Mouse (Mus musculus): Measurements from ENCODE around the gene Carmil2. TPM values are rescaled to one million over a fixed set of nuclear protein-coding genes. Genes with fewer than 3 reads are reported as not detected.

Gene Carmil2
- 43.9 and 47.6 TPM in 2 replicates for polyA plus RNA-seq (2012; rRNA removed)

DNA sequence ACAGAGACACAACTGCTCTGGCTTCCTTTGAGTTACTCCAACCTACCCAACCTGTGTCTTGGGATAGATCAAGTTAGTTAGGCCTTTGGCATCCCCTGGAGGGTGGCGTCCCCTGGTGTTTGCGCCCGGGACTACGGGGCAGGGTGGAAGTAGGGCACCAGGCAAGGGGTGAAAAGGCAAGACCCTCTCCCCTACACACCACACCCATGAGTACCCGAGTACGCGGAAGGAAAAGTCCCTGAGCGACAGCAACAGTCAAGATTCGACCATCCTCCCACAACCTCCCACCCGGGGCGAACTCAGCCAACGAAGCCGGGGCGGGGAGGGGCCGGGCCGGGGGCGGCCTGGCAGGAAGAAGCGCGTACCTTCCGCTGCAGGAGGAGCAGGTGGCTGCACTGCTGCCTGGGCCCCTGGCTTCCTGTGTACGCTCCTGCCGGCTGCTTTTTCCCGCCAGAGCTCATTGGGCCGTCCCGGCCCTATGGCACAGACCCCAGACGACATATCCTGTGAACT lies at the start of gene Carmil2:
Carmil2 (plus strand) TSS at position 479 of the 513 bp plus-strand sequence.
- Histone ChIP-seq H3K4me3 (ENCODE audit: insufficient read depth, low read length) (no peak within 1 kb of the TSS), H3K4me1 (ENCODE audit: control insufficient read depth, insufficient read depth, low read length) (no peaks in the 10 kb centered on the region), H3K27ac (ENCODE audit: insufficient read depth, low read length) (no peak within 1 kb of the TSS)
- peak; percentile 62 for TF ChIP-seq CTCF (IDR thresholded peaks at IDR 0.05; ENCODE audit: extremely low read depth, insufficient read depth, low read length)
- TF ChIP-seq POLR2A (IDR thresholded peaks at IDR 0.05; ENCODE audit: extremely low read depth, insufficient read depth, low read length) = no peak

DNA sequence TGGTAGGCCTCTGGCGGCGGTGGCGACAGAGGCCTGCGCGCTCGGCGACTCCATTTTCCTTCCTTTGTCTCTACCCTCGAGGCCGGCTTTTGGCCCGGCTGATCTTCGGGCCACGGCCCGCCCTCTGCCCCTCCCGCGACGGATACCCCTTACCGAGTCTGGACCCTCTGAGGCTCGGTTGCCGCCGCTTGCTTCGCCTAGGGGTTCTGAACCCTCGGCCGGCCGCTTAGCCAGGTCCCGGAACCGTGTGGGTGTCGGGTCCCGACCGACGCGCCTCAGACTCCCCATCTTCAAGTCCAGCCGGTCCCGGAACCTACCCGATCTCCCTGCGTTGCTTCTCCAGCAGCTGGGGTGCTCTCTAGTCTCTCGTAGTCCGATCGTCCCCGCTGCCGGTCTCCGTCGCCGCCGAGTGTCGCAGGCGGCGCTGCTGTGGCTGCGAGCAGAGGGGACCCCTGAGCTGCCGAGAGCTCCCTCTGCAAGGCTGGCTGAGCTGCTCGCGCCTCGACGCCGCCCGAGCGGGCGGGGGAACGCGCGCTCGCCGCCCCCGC lies 49.0 kb upstream of the Carmil2 start, which contains the start of gene Agrp:
Agrp (minus strand) TSS at position 431 of the 548 bp plus-strand sequence.
- TF ChIP-seq CTCF (IDR thresholded peaks at IDR 0.05; ENCODE audit: extremely low read depth, insufficient read depth, low read length) (no peak), POLR2A (IDR thresholded peaks at IDR 0.05; ENCODE audit: extremely low read depth, insufficient read depth, low read length) (peak; percentile 44; the same call in 1 of the 2 replicates)
- H3K4me1 ChIP-seq (ENCODE audit: control insufficient read depth, insufficient read depth, low read length) = peaks cover 2% of the 10 kb centered on the region

DNA sequence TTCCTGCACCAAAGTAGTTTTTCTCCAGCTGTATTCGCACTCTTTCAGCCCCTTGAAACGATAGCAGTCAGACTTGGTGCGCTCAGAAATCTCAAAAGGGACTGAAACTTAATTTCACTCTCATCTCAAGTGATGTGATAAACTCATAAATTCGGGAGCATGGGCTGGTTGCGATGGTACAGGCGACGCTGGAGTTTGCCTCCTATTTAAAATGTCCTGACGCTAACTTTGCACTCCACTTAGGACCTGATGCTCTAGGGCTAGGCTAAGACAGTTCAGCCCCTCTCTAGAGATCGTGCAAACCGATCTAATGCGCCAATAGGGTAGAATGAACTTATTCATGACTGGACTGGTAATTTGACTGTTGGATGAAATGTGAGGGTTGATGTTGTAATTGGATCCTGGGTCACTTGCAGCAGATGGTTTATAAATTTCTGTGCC lies 48.5 kb upstream of the Carmil2 start:
- Histone ChIP-seq H3K4me1 (ENCODE audit: control insufficient read depth, insufficient read depth, low read length) (peaks cover 2% of the 10 kb centered on the region), H3K4me3 (ENCODE audit: insufficient read depth, low read length) (peak overlapping the region; percentile 90), H3K27ac (ENCODE audit: insufficient read depth, low read length) (peak overlapping the region; percentile 99)
- TF ChIP-seq CTCF (IDR thresholded peaks at IDR 0.05; ENCODE audit: extremely low read depth, insufficient read depth, low read length) = no peak
- TF ChIP-seq POLR2A (IDR thresholded peaks at IDR 0.05; ENCODE audit: extremely low read depth, insufficient read depth, low read length) = no peak

More for the DNA sequence above, 49.0 kb upstream of the Carmil2 start, which contains the start of gene Agrp:
- H3K4me3 ChIP-seq (ENCODE audit: insufficient read depth, low read length) = peak within 1 kb of the TSS; percentile 90
- H3K27ac ChIP-seq (ENCODE audit: insufficient read depth, low read length) = peak within 1 kb of the TSS; percentile 100

DNA sequence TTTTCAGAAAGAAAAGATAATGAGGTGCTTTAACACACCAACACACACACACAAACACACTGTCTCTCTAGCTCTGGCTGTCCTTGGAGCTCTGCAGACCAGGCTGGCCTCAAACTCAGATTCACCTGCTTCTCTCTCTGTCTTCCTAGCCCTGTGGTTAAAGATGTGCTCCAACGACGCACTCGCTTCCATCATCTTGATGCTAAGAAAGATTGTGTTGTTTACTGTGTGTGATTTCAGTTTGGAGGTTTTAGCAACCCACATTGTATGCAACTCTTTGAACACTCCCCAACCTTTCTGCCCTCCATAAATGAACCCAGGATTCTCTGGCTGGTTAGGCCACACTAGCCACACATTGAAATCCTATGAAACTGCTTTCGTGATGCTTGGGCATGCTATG lies 47.6 kb upstream of the Carmil2 start:
- no peak overlapping the region for H3K27ac ChIP-seq (ENCODE audit: insufficient read depth, low read length)
- no peak for TF ChIP-seq POLR2A (IDR thresholded peaks at IDR 0.05; ENCODE audit: extremely low read depth, insufficient read depth, low read length)
- H3K4me1 ChIP-seq (ENCODE audit: control insufficient read depth, insufficient read depth, low read length) = peaks cover 2% of the 10 kb centered on the region
- H3K4me3 ChIP-seq (ENCODE audit: insufficient read depth, low read length) = no peak overlapping the region; the same call in 1 of the 2 replicates

DNA sequence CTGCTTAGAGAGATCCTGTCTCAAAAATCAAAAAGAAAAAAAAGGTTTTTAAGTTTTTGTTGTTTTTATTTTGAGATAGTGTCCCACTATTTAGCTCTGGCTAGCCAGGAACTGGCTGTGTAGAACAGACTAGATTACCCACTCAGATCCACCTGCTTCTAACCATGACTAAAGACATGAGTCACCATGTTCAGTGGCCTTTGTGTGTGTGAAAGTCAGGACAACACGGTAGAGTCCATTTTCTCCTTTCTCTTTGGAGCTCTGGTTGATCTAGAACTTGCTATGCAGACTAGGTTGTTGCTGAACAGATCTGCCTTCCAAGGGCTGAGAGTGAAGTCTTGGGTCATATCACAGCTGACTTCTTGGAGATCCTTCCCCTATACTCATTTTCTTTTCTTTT lies 46.2 kb upstream of the Carmil2 start:
- H3K4me3 ChIP-seq (ENCODE audit: insufficient read depth, low read length) = no peak overlapping the region
- no peak overlapping the region for H3K27ac ChIP-seq (ENCODE audit: insufficient read depth, low read length)
- TF ChIP-seq CTCF (IDR thresholded peaks at IDR 0.05; ENCODE audit: extremely low read depth, insufficient read depth, low read length) = no peak
- TF ChIP-seq POLR2A (IDR thresholded peaks at IDR 0.05; ENCODE audit: extremely low read depth, insufficient read depth, low read length) = no peak
- H3K4me1 ChIP-seq (ENCODE audit: control insufficient read depth, insufficient read depth, low read length) = peaks cover 2% of the 10 kb centered on the region

DNA sequence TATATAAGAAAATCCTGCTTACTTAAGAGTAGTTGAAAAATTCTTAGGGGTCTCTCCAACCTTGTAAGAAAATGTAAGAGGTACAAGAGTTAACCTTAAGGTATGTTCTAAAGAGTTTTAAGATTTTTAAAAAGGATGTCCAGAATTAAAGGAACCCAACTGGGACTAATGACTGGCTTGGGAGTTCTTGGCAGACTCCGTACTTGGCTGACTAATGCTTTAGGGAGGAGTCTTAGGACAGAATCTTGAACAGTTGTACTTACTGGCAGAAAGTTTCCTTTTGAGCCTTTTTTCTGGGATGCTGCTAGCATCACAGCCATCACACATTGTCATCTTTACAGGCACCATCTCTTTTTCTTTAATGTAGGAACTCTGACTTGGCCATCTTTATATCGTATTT lies 45.6 kb upstream of the Carmil2 start:
- no peak overlapping the region for H3K27ac ChIP-seq (ENCODE audit: insufficient read depth, low read length)
- no peak overlapping the region for H3K4me3 ChIP-seq (ENCODE audit: insufficient read depth, low read length)
- H3K4me1 ChIP-seq (ENCODE audit: control insufficient read depth, insufficient read depth, low read length) = peaks cover 2% of the 10 kb centered on the region
- no peak for TF ChIP-seq CTCF (IDR thresholded peaks at IDR 0.05; ENCODE audit: extremely low read depth, insufficient read depth, low read length)
- TF ChIP-seq POLR2A (IDR thresholded peaks at IDR 0.05; ENCODE audit: extremely low read depth, insufficient read depth, low read length) = no peak

DNA sequence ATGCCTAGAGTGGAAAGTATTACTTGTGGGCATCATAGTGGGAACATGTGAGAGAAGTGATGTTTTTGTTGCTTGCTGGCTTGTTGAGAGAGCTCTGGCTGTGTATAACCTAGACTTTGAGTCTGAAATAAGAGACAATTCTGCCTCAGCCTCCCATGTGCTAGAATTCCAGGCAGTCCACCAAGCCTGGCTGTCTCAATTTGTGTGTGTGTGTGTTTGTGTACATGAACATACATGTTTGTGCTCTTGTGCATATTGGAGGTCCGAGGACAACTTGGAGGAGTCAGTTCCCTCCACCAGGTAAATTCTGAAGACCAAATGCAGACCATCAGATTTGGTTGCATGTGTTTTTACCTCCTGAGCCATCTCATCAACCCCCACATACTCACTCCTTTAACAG lies 40.9 kb upstream of the Carmil2 start:
- H3K4me1 ChIP-seq (ENCODE audit: control insufficient read depth, insufficient read depth, low read length) = no peaks in the 10 kb centered on the region
- TF ChIP-seq POLR2A (IDR thresholded peaks at IDR 0.05; ENCODE audit: extremely low read depth, insufficient read depth, low read length) (no peak), CTCF (IDR thresholded peaks at IDR 0.05; ENCODE audit: extremely low read depth, insufficient read depth, low read length) (no peak)
- H3K27ac ChIP-seq (ENCODE audit: insufficient read depth, low read length) = no peak overlapping the region

DNA sequence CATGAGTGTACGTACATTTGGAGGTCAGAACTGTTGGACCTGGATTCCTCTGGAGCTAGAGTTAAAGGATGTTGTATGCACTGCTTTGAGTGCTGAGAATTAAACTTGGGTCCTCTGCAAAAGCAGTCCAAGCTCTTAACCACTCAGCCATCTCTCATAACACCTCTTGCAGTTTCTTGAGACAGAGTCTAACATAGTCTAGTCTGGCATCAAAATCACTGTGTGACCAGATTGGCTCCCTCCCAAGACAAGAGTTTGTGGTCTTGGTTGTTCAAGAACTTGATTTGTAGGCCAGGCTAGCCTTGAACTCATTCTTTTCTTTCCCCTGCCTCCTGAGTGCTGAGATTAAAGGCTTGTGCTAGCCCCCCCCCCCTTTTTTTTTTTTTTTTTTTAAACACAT lies 37.1 kb upstream of the Carmil2 start:
- no peaks in the 10 kb centered on the region for H3K4me1 ChIP-seq (ENCODE audit: control insufficient read depth, insufficient read depth, low read length)
- TF ChIP-seq POLR2A (IDR thresholded peaks at IDR 0.05; ENCODE audit: extremely low read depth, insufficient read depth, low read length) = no peak
- TF ChIP-seq CTCF (IDR thresholded peaks at IDR 0.05; ENCODE audit: extremely low read depth, insufficient read depth, low read length) = no peak

More for the DNA sequence above, 40.9 kb upstream of the Carmil2 start:
- H3K4me3 ChIP-seq (ENCODE audit: insufficient read depth, low read length) = no peak overlapping the region

DNA sequence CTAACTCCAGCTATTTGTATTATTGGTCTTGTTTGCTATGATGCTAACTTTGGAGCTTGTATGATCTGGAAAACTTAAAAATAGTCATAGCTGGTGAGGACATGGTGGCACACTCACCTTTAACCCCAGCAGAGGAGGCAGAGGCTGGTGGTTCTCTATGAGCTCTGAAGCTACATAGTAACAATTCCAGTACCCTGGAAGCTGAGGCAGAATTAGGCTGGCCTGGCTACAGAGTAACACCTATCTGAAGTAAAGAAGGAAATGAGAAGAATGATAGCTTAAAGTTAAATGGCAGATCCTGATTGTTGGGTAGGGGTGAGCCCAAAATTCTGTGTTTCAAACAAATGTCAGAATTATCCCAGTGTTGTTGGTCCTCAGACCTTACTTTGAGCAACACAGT lies 28.4 kb upstream of the Carmil2 start:
- H3K27ac ChIP-seq (ENCODE audit: insufficient read depth, low read length) = no peak overlapping the region
- no peak for TF ChIP-seq CTCF (IDR thresholded peaks at IDR 0.05; ENCODE audit: extremely low read depth, insufficient read depth, low read length)
- no peak for TF ChIP-seq POLR2A (IDR thresholded peaks at IDR 0.05; ENCODE audit: extremely low read depth, insufficient read depth, low read length)
- no peaks in the 10 kb centered on the region for H3K4me1 ChIP-seq (ENCODE audit: control insufficient read depth, insufficient read depth, low read length)
- H3K4me3 ChIP-seq (ENCODE audit: insufficient read depth, low read length) = no peak overlapping the region

More for the DNA sequence above, 37.1 kb upstream of the Carmil2 start:
- Histone ChIP-seq H3K27ac (ENCODE audit: insufficient read depth, low read length) (no peak overlapping the region), H3K4me3 (ENCODE audit: insufficient read depth, low read length) (no peak overlapping the region)

DNA sequence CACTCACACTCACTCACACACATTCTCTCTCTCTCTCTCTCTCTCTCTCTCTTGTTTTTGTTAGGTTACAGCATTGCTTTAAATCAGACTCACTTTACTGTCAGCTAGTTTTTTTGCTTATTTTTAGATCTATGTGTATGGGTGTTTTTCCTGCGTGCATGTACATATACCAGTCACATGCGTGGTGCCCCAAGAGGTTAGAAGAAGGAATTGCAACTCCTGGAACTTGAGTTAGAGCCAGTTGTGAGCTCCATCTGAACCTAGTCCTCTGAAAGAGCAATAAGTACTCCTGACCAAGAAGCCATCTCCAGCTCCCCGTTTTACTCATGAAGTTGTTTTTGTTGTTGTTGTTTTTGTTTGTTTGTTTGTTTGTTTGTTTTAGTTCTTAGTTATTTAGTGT lies 24.9 kb upstream of the Carmil2 start:
- TF ChIP-seq CTCF (IDR thresholded peaks at IDR 0.05; ENCODE audit: extremely low read depth, insufficient read depth, low read length) (peak; percentile 38), POLR2A (IDR thresholded peaks at IDR 0.05; ENCODE audit: extremely low read depth, insufficient read depth, low read length) (no peak)
- H3K27ac ChIP-seq (ENCODE audit: insufficient read depth, low read length) = no peak overlapping the region

More for the DNA sequence above, 24.9 kb upstream of the Carmil2 start:
- no peaks in the 10 kb centered on the region for H3K4me1 ChIP-seq (ENCODE audit: control insufficient read depth, insufficient read depth, low read length)
- H3K4me3 ChIP-seq (ENCODE audit: insufficient read depth, low read length) = no peak overlapping the region
